Mouse (Mus musculus) adipocyte (in vitro differentiated cells): ENCODE measurements at regions not wholly inside any gene's neighbourhood (a gene's known extent, or its start where the extent isn't known, plus 50 kb on each side); places are given as distances from the start of the nearest gene placed in this dataset.

Source experiments
- DNase-seq: peaks from one replicate; pipeline ENCODE4 v3.0.0-alpha.2; 2016; ENCODE audit warnings: low spot score

DNA sequence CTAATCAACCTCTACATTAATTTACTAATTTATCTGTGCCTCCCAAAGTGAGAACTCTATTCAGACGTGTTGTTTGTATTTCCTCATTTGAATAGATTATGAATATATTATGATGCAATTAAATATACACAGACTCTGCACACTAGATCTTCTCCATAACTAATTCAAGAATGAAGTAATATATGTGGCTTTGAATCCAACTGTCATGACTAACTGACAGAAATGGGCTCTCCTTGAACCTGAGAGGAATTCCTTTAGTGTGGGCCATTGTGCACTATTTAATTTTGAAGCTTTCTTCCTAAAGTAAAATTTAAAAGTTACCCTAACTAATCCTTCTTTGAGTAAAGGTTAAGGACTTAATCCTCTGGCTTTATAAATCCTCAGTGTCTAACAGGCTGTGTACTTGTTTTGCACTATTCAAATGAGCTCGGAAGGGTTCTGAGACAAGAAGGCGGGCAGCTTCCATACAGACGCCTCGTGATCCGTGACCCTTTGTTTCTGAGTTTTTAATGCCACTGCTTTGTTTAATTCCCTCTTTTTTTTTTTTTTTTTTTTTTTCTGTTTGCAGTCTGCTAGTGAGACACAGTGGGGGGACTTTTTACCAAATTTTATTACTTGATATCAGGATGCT lies 128.0 kb upstream of the Sox2 start:
- no peak for DNase-seq

DNA sequence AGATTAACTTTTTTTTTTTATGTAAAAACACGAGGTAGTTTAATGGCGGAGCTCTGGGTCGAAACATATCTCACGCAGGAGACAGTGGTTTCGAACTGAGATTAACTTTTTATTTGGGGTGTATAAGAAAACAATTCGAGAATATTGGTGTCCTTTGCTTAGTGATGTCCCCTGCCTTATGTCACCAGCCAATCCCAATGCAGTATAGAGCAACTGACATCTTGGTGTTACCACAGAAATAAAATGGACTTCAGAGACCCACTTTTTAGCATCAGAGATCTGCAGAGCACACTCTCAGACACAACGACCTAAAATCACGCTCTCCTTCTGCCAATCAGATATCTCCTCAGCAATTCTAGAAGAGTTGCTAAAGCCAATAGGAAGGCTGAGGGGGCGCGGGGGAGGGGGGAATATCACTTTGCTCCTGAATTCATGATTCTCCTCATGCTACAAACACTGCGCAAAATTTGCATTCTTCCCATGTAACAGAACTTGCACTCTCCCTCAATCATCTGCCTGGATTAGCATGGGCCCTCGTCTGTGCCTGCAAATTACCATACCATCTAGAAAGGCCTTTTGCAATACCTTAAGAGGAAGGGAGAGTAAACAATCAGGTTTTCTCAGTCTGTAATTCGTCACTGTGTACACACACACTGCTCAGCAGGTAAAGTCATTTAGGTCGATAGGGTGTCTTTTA lies 128.7 kb upstream of the Sox2 start:
- DNase-seq = no peak

DNA sequence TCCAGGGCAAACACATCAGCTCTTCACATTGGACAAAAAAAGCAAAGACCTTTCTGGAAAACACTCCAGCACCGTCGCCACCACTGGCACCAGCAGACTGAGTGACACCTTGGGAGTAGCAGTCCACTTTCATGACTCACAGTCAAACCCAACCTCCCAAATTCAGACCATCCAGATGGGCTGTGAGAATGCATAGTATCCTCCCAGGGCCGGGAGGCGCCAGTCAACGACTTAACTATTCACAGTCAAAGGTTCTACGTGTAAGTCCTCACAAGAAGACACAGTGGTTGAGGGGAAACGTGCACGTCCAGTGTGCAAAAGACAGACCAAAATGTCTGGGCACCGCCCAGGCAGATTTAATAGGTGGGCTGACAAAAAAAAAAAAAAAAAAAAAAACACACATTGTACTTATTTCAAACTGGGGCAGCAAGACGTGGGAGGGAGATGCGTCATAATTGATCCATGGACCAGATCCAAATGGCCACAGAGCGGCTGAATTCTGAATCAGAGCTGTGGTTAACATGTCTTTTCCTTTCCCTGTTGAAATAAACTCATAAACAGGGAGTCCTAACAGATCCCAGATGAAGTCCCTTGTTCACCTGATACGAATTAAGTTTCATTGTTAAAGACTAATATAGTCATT lies 137.6 kb upstream of the Sox2 start:
- peak; percentile 7 for DNase-seq

- DNase-seq = no peak
Measured at GRCm38 (mm10) chr3:34510723-34511122, 139.5 kb upstream of the Sox2 start.

DNA sequence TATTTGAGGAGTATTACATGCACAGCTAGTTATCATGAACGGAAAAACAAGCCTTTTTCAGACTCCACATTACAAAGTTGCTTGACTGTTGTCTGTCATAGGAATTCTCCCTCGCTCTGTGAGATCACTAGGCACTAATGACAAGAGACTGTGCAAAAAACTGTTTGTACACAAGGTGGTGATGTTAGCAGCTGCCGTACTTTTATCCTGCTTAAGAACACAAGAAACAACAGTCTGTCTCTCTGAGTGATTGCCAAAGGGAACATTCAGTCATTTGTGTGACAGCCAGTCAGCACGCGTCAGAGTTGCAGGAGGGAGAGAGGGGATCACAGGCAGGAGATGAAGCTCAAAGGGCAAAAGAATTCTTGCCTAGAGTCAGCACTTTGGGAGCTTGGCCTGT lies 141.0 kb upstream of the Sox2 start:
- peak; percentile 14 for DNase-seq

DNA sequence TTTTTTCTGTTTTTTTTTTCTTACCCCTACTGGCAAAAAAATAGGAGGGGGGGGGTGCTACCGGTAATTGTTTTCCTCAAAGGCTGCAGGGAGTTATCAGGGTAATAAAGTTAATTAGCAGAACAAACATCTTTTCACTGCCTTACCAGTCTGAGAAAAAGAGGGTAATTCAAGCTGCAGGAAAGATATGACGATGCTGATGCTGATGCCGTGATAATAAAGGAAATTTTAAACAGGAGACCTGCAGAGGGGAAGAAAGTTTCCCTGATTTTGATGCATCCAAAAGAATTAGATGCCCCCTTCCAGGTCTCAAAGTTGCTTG lies 145.7 kb upstream of the Sox2 start:
- DNase-seq = no peak

- no peak for DNase-seq
Measured at GRCm38 (mm10) chr3:34503874-34504572, 146.2 kb upstream of the Sox2 start.

- no peak for DNase-seq
Measured at GRCm38 (mm10) chr3:34496839-34497238, 153.4 kb upstream of the Sox2 start.

DNA sequence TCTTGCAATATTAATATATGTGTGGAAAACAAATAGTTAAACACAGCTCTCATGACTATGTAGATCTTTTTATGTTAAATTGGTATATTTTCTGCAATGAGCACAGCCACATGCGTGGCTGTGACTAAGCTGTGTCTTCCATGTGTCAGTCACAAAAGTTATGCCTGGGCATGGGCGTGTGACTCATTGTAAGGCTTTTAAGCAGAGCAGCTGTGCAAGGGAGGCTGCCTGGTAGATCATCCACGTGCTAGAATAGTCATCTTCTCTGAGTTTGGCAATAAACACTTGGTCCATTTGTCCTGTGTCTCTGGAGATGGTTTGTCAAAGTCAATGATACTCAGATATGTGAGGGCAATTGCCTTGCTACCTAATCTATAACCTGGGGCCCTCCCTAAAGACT lies 154.6 kb upstream of the Sox2 start:
- no peak for DNase-seq

GRCm38 (mm10) chr3:34493921-34494320 lies 156.3 kb upstream of the Sox2 start:
- no peak for DNase-seq

- no peak for DNase-seq
Measured at GRCm38 (mm10) chr3:34489008-34489407, 161.2 kb upstream of the Sox2 start.

DNA sequence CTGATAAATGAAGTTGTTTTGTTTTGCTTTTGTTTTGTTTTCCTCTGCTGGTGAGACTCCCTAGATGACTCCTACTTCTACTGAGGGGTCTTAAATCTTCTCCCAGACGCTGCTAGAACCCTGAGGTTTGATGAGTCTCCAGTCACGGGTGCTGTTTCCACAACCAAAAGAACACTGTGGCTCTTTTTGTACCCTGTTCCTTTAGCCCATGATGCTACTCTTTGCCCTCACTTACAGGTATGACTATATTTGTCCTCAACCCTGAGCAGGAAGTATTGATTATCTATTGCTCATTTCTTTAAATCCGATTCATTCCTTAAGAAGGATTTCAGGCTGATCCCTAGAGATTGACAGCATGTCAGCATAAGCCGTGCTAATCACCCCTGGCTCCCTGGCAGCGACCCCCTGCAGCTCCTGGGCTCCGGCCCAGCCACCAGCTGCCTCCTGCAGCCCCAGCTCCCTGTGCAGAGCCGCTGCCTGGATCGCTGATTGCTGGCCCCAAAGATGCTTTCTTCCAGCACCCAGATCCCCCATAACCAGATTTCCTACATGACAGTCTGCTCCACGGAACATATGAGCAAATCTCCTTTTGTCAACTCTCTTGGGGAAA lies 163.7 kb upstream of the Sox2 start:
- no peak for DNase-seq

DNA sequence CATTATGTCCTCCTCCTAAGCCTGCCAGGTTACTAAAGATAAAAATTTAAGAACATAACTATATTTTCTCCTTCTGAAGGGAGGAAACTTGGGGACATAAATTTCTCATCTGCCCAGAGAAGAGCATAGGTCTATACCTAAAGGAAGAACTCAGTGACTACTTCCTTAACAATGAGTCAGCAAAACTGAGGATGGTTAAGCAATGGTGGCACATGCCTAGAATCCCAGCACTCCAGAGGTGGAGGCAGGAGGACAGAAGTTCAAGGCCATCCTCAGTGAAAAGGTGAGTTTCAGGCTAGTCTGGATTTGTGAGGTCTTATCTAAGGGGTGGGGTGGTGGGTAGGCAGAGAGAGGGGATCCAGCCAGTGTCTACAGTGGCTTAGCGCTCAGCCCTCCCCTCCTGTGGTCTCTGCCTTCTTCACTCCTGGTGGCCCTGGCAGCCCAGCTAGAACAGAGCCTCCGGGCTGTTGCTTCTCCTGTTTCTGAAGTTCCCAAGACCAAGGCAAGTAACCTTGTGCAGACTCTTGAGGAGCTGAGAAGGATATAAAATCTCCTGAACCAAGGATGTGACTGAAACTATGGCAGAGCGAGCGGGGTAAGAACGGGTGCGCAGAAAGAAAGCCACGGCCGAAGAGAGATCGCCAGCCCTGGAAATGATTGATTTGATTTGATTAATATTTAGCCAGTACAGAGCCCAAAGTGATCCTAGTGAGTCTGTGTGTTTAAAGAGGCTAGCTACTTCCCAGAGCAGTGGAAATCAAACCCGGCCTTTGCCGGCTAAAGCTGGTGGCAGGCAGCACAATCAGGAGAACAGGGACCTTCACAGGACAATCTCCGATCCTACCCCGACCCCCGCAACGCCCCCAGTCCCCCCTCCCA lies 164.6 kb upstream of the Sox2 start:
- no peak for DNase-seq

- no peak for DNase-seq
Measured at GRCm38 (mm10) chr3:34483934-34484333, 166.3 kb upstream of the Sox2 start.

- no peak for DNase-seq
Measured at GRCm38 (mm10) chr3:34481821-34482713, 168.1 kb upstream of the Sox2 start.

GRCm38 (mm10) chr3:34481314-34481713 lies 168.9 kb upstream of the Sox2 start:
- DNase-seq = no peak

GRCm38 (mm10) chr3:34474126-34474525 lies 176.1 kb upstream of the Sox2 start:
- no peak for DNase-seq

GRCm38 (mm10) chr3:34470721-34471120 lies 179.5 kb upstream of the Sox2 start:
- DNase-seq = peak; percentile 86

GRCm38 (mm10) chr3:34469946-34470345 lies 180.3 kb upstream of the Sox2 start:
- DNase-seq = no peak

- DNase-seq = no peak
Measured at GRCm38 (mm10) chr3:34466312-34466711, 183.9 kb upstream of the Sox2 start.
